Mouse (Mus musculus) olfactory bulb, adult 2 months (tissue): ENCODE measurements at regions not wholly inside any gene's neighbourhood (a gene's known extent, or its start where the extent isn't known, plus 50 kb on each side); places are given as distances from the start of the nearest gene placed in this dataset.

ENCODE experiments used
- H3K27ac ChIP-seq: fragments of 200-500 bp; 2 replicates; pipeline ENCODE4 v1.5.1; 2012; ENCODE audit warnings: low read depth, low read length; ENCODE audit not compliant: insufficient read depth
- H3K4me1 ChIP-seq: fragments of 200-500 bp; 2 replicates; pipeline ENCODE4 v1.6.1; 2012; ENCODE audit warnings: low read length; ENCODE audit not compliant: control insufficient read depth, insufficient read depth
- H3K4me3 ChIP-seq: fragments of 200-500 bp; 2 replicates; pipeline ENCODE4 v1.5.1; 2012; ENCODE audit warnings: mild to moderate bottlenecking, low read depth, low read length, moderate library complexity; ENCODE audit not compliant: insufficient read depth
- CTCF ChIP-seq: fragments of 200-500 bp; IDR thresholded peaks from 2 replicates; pipeline ENCODE4 v1.5.1; 2012; ENCODE audit warnings: low read depth, mild to moderate bottlenecking, low read length, moderate library complexity; ENCODE audit not compliant: insufficient read depth
- POLR2A ChIP-seq: fragments of 200-500 bp; IDR thresholded peaks from 2 replicates; pipeline ENCODE4 v1.6.1; 2012; ENCODE audit warnings: mild to moderate bottlenecking, low read depth, low read length, moderate library complexity; ENCODE audit not compliant: insufficient read depth
- WGBS: fragments of 180-500 bp; shearing (Covaris S2); methylation state at CpG from one replicate; pipeline ENCODE4 v1.1.7; 2018; 5-methylcytosine and 5-hydroxymethylcytosine counted together

DNA sequence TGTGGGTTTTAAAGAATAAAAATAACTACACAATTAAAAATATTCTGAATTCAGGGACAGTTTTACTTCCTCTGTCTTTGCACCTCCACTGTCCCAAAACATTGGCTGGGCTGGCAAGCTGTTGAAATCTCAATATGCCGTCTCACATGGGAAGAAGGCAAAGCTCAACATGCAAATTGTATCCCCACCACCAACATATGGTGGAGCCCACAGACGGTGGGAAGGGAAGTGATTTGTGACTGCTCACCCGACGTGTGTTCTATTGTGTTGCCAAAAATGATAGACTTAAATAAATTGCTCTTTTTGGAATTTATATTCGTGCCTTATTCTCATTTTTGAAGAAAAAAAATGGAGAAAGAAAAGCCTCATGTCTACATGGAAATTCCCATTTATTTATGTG lies 105.6 kb downstream of the Fam204a start:
- H3K4me3 ChIP-seq: no peak overlapping the region
- TF ChIP-seq POLR2A (no peak), CTCF (no peak)
- 87% methylated on average over 5 of the region's 5 CpGs for WGBS

DNA sequence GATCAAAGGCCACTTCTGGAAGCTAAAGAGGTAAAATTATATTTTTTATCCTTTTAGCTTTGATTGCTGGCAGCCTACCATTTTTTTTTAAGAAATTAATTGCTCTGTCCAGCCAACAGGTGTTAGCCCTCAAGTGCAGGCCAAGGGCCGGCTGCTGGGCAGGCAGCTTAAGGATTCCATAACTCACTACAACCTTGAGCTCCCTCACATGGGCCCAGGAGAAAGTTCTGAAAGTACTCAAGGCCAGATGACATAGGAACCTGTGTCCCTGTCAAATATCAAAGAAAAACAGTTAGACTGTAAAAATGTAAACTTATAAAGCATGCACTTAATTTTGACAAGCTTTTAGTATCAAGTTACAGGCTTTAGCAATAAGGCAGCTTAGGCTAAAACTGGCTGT lies 107.5 kb downstream of the Fam204a start:
- no peak for TF ChIP-seq CTCF
- no peak for TF ChIP-seq POLR2A
- Histone ChIP-seq H3K4me1 (no peaks in the 10 kb centered on the region), H3K27ac (no peak overlapping the region), H3K4me3 (no peak overlapping the region)
- 68% methylated on average over 1 of the region's 1 CpGs for WGBS

More for the DNA sequence above, 105.6 kb downstream of the Fam204a start:
- no peaks in the 10 kb centered on the region for H3K4me1 ChIP-seq
- H3K27ac ChIP-seq: no peak overlapping the region

DNA sequence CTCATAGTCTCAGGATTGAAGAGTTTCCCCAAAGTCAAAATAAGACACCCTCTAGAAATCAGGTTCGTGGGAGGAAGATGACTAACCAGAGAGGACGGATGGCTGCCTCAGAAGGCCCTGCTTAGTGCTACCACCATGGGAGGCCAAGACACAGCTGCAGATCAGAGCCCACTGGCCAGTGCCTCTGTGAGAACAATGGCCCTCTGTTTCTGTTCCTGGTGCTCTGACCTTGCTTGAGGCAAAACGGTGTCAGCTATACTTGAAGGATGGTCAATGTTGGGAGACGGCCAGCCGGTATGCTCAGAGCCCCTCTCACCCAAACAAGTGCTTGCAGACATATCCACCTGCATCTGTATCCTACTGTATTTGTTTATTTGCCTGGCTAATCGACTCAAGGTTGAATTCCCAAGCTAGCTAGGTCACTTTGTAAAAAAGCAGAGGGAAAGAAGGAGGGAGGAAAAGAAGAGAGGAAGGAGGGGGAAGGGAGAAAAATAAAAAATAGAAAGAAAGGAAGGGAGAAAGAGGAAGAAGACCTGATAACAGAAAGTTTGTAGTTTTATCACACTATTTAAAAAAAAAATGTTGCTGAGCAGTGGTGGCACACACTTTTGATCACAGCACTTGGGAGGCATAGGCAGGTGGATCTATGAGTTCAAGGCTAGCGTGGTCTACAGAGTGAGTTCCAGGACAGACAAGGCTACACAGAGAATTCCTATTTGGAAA lies 112.7 kb downstream of the Fam204a start:
- WGBS: 55% methylated on average over 7 of the region's 7 CpGs
- TF ChIP-seq POLR2A (no peak), CTCF (no peak)
- Histone ChIP-seq H3K4me3 (no peak overlapping the region), H3K27ac (no peak overlapping the region), H3K4me1 (no peaks in the 10 kb centered on the region)

DNA sequence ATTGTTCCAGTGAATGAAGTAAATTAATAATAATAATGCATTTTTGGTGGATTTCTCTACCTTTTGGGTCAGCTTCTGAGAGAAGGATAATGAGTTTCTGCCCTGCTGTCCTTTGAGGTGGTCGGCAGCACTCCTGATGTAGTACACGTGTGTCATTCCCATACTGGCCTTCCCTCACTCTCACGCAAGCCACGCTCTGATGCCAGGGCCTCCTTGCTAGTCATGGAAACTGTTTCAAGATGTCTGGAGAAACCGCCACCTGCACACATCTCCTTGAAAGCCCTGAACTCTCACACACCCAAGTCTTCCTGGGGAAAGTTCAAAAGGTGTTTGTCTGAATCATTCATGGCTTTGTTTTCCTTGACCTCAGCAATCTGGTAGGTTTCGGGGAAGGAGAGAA lies 116.2 kb downstream of the Fam204a start:
- TF ChIP-seq CTCF (no peak), POLR2A (no peak)
- no peaks in the 10 kb centered on the region for H3K4me1 ChIP-seq
- 91% methylated on average over 6 of the region's 6 CpGs for WGBS
- no peak overlapping the region for H3K4me3 ChIP-seq
- no peak overlapping the region for H3K27ac ChIP-seq

DNA sequence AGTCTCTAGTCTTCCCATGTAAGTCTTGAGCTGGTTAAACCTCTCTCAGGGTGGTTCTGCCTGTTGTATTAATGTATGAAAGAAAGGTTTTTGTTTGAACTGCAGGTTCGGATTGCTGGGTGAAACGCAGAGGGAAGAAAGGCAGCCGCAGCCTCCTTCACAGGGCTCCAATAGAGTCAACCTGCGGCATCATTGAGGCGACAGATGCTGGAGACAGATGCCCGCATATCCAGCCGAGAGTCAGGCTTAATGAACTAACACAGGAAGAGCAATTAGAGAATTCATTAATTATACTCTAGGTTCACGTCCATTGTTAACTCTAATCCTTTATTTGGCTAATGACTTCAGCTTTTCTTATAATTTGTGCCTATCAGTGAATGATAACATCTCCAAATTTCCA lies 117.0 kb downstream of the Fam204a start:
- no peak for TF ChIP-seq CTCF
- TF ChIP-seq POLR2A: no peak
- WGBS: 40% methylated on average over 8 of the region's 8 CpGs
- H3K4me3 ChIP-seq: no peak overlapping the region
- H3K27ac ChIP-seq: no peak overlapping the region
- H3K4me1 ChIP-seq: no peaks in the 10 kb centered on the region

DNA sequence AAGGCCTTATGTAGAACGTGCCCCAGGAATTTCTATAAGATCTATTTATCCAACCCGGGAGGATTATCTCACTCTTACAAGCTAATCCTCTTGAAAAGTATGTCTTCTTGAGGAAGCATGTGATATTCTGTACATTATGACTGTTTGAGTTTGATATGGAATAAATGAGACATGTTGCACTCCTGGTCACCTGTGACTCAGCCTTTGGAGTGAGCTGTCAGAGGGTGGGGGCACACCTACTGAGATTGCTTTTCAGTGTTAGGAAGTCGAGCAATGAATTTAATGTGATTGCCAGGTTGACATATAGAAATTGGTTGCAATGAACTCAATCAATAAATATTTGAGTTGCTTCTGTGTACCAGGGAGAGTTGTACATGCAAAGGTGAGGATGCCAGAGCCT lies 128.6 kb downstream of the Fam204a start:
- H3K27ac ChIP-seq: no peak overlapping the region
- H3K4me3 ChIP-seq: no peak overlapping the region
- H3K4me1 ChIP-seq: no peaks in the 10 kb centered on the region
- TF ChIP-seq POLR2A (no peak), CTCF (no peak)
- WGBS: 80% methylated on average over 3 of the region's 3 CpGs

DNA sequence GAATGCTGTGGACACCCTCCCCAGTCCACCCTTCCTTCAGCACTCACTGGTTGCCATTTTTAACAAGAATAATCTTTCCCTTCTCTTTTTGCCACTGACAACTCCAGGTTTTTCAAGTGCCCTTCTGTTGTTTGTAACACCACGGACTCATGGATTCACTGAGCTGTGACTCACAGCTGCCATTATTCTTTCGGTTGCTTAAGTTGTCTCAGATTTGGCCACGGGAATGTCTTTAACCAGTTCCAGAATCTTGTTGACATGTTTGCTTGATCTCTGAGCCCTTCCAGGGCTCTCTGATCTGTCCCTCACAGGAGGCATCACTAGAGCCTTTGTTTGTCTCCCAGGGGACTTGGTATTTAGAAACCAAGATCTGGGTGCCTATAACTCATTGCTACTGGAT lies 131.5 kb upstream of the Rab11fip2 start:
- Histone ChIP-seq H3K4me1 (no peaks in the 10 kb centered on the region), H3K27ac (no peak overlapping the region), H3K4me3 (no peak overlapping the region)
- WGBS: 48% methylated on average over 3 of the region's 3 CpGs
- TF ChIP-seq POLR2A: no peak
- no peak for TF ChIP-seq CTCF

DNA sequence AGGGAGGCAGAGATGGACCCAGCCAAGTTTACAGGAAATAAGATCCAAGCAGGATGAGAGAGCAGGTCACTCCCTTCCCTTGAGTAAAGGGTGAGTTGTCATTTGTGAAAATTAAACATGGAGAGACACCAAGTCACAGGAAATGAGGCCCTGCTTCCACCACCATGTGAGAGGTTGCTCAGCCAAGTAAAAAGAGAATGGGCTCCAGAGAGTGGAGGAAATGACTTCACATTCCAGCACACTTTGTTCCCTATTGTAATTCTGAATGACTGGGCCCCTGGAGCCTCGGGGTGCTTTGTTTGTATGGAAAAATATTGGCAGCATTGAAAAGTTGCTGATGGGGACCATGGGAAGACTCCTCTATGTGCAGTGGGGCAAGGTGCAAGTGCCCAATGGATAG lies 129.9 kb upstream of the Rab11fip2 start:
- TF ChIP-seq CTCF (no peak), POLR2A (no peak)
- Histone ChIP-seq H3K4me3 (no peak overlapping the region), H3K27ac (no peak overlapping the region), H3K4me1 (no peaks in the 10 kb centered on the region)
- 5% methylated on average over 1 of the region's 1 CpGs for WGBS

DNA sequence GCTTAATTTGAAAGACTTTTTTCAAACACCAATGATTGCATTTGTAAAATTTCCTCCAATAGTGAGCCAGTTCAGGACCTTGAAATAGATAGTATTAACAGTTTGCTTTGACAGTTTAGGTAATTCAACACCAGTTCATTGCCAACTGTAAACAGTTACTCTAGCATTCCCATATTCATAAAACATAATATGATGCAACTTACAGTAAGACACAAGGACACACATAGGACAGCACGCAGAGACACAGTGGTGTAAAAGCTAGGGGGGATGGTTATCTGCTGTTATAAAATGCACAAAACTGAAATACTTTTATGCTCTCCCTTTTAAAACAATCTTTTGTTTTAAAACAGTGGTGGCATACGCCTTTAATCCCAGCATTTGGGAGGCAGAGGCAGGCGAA lies 122.7 kb upstream of the Rab11fip2 start:
- Histone ChIP-seq H3K4me1 (no peaks in the 10 kb centered on the region), H3K4me3 (no peak overlapping the region), H3K27ac (no peak overlapping the region)
- 96% methylated on average over 3 of the region's 3 CpGs for WGBS
- no peak for TF ChIP-seq CTCF
- no peak for TF ChIP-seq POLR2A
